Mouse (Mus musculus) kidney, adult 2 months (tissue): ENCODE measurements around the gene Hsf5.

ENCODE experiments used
- CTCF ChIP-seq: fragments of 200-500 bp; conservative IDR thresholded peaks from 2 replicates; pipeline ENCODE4 v1.5.1; 2011; ENCODE audit warnings: low read depth, mild to moderate bottlenecking, control low read depth, low read length, moderate library complexity, mixed read lengths; ENCODE audit not compliant: insufficient read depth, insufficient read length
- POLR2A ChIP-seq: fragments of 200-500 bp; IDR thresholded peaks from one replicate; pipeline ENCODE4 v1.6.1; 2011; ENCODE audit warnings: low read depth, low read length, control low read depth

DNA sequence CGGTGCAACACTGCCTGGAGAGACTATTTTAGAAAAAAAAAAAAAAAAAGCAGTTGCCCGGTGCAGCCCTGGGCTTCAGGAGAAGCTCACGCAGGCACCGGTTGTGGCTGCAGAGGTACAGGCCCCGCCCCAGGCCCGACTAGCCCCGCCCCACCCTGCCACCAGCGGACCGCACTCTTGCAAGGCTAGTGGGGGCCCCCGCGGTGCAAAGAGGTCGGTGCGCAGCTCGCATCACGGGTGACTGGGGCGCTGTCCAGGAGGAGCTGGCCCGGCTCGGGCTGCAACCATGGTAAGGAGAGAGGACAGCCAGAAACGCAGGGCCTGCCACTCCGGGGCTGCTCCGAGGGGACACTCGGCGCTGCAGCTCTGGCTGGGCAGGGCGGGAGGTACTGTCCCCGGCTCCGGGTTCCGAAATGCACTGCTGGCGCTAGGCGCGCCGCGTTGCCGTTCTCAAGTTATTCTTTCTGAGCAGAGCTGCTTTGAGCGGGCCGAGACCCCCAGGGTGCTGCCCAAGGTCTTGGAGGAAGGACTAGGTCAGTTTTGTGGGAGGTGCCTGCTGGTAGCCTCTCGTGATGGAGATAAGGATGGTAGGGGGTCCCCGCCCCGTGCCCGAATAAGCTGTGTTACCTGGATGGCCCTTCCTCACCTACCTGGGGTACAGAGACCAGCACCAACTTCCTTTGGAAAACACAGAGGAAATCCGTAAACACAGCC lies 38.6 kb upstream of the Hsf5 start:
- TF ChIP-seq CTCF = no peak
- no peak for TF ChIP-seq POLR2A
